Mouse (Mus musculus) embryonic facial prominence, embryonic 13.5 days (tissue): ENCODE measurements around the gene Cfap161. TPM values are rescaled to one million over a fixed set of nuclear protein-coding genes. Genes with fewer than 3 reads are reported as not detected.

Source experiments
- ATAC-seq: fragments of 200-750 bp; cut with Nextera tagmentation; 2 replicates; pipeline ENCODE4 v1.8.0; 2017; ENCODE audit warnings: low read depth; ENCODE audit not compliant: insufficient number of reproducible peaks, insufficient read depth, low FRiP score, low TSS enrichment
- H3K27ac ChIP-seq: fragments of 300-500 bp; sonication (generic); 2 replicates; pipeline ENCODE4 v1.5.1; 2015; ENCODE audit warnings: moderate library complexity, mild to moderate bottlenecking, inconsistent platforms
- H3K27me3 ChIP-seq: fragments of 300-500 bp; sonication (generic); 2 replicates; pipeline ENCODE4 v1.6.1; 2015; ENCODE audit warnings: mild to moderate bottlenecking, inconsistent platforms
- H3K36me3 ChIP-seq: fragments of 300-500 bp; sonication (generic); 2 replicates; pipeline ENCODE4 v1.6.1; 2015; ENCODE audit warnings: mild to moderate bottlenecking, inconsistent platforms
- H3K4me1 ChIP-seq: fragments of 300-500 bp; sonication (generic); 2 replicates; pipeline ENCODE4 v1.6.1; 2015; ENCODE audit warnings: inconsistent platforms
- H3K4me2 ChIP-seq: fragments of 300-500 bp; sonication (generic); 2 replicates; pipeline ENCODE4 v1.6.1; 2015; ENCODE audit warnings: moderate library complexity, mild to moderate bottlenecking, inconsistent platforms
- H3K4me3 ChIP-seq: fragments of 300-500 bp; sonication (generic); 2 replicates; pipeline ENCODE4 v1.5.1; 2015; ENCODE audit warnings: mild to moderate bottlenecking, inconsistent platforms
- H3K9ac ChIP-seq: fragments of 300-500 bp; sonication (generic); 2 replicates; pipeline ENCODE4 v1.6.1; 2015; ENCODE audit warnings: mild to moderate bottlenecking, inconsistent platforms
- H3K9me3 ChIP-seq: fragments of 300-500 bp; sonication (generic); 2 replicates; pipeline ENCODE4 v1.6.1; 2016; ENCODE audit warnings: inconsistent platforms
- WGBS: fragments of 180-500 bp; shearing (Covaris S2); methylation state at CpG from one replicate; pipeline ENCODE4 v1.1.7; 2015; ENCODE audit warnings: mixed read lengths; 5-methylcytosine and 5-hydroxymethylcytosine counted together
- polyA plus RNA-seq: library from polyadenylated mRNA; unstranded; fragments of >200 nt; fragmentation: Nextera tagmentation; extraction: Ambion mirVana; gene quantifications from 2 replicates; pipeline ENCODE4 v1.2.1, GENCODE M21; 2015

Cfap161 gene
- polyA plus RNA-seq, 1 experiment from 2014 or later: 0.41 TPM

GRCm38 (mm10) chr7:83737914-83738490 lies 56.7 kb downstream of the Cfap161 start:
- 50% methylated on average over 6 of the region's 6 CpGs for whole genome bisulfite sequencing
- no peak for ATAC-seq
- Histone ChIP-seq H3K27me3 (no peaks in the 10 kb centered on the region), H3K36me3 (no peaks in the 10 kb centered on the region), H3K4me1 (peaks cover 35% of the 10 kb centered on the region), H3K9me3 (no peaks in the 10 kb centered on the region), H3K27ac (peak overlapping the region; percentile 62), H3K4me2 (no peak overlapping the region), H3K9ac (no peak overlapping the region), H3K4me3 (no peak overlapping the region)

- no peaks in the 10 kb centered on the region for H3K36me3 ChIP-seq
- H3K27ac ChIP-seq: no peak overlapping the region
- no peaks in the 10 kb centered on the region for H3K9me3 ChIP-seq
- no peak for ATAC-seq
- no peak overlapping the region for H3K9ac ChIP-seq
- H3K4me2 ChIP-seq: no peak overlapping the region
- H3K4me3 ChIP-seq: no peak overlapping the region
- H3K27me3 ChIP-seq: no peaks in the 10 kb centered on the region
- 79% methylated on average over 6 of the region's 6 CpGs for WGBS
- H3K4me1 ChIP-seq: peaks cover 28% of the 10 kb centered on the region
Measured at GRCm38 (mm10) chr7:83736341-83737115, 58.2 kb downstream of the Cfap161 start.

GRCm38 (mm10) chr7:83735108-83735781 lies 59.4 kb downstream of the Cfap161 start:
- H3K4me1 ChIP-seq: peaks cover 25% of the 10 kb centered on the region
- no peak overlapping the region for H3K9ac ChIP-seq
- H3K4me3 ChIP-seq: no peak overlapping the region
- 84% methylated on average over 7 of the region's 7 CpGs for WGBS
- no peak overlapping the region for H3K27ac ChIP-seq
- no peak for ATAC-seq
- H3K9me3 ChIP-seq: no peaks in the 10 kb centered on the region
- H3K4me2 ChIP-seq: no peak overlapping the region
- H3K36me3 ChIP-seq: no peaks in the 10 kb centered on the region
- H3K27me3 ChIP-seq: no peaks in the 10 kb centered on the region

- no peaks in the 10 kb centered on the region for H3K36me3 ChIP-seq
- peaks cover 20% of the 10 kb centered on the region for H3K4me1 ChIP-seq
- no peak for ATAC-seq
- H3K9me3 ChIP-seq: no peaks in the 10 kb centered on the region
- no peak overlapping the region for H3K4me3 ChIP-seq
- no peak overlapping the region for H3K27ac ChIP-seq
- WGBS: 63% methylated on average over 6 of the region's 6 CpGs
- no peaks in the 10 kb centered on the region for H3K27me3 ChIP-seq
- no peak overlapping the region for H3K9ac ChIP-seq
- H3K4me2 ChIP-seq: no peak overlapping the region
Measured at GRCm38 (mm10) chr7:83734671-83735082, 60.0 kb downstream of the Cfap161 start.

- Histone ChIP-seq H3K27me3 (no peaks in the 10 kb centered on the region), H3K27ac (no peak overlapping the region), H3K9ac (no peak overlapping the region), H3K36me3 (no peaks in the 10 kb centered on the region), H3K4me3 (no peak overlapping the region), H3K4me1 (peaks cover 15% of the 10 kb centered on the region), H3K9me3 (no peaks in the 10 kb centered on the region), H3K4me2 (no peak overlapping the region)
- WGBS: 91% methylated on average over 3 of the region's 3 CpGs
- ATAC-seq: no peak
Measured at GRCm38 (mm10) chr7:83734246-83734645, 60.4 kb downstream of the Cfap161 start.

- no peak overlapping the region for H3K9ac ChIP-seq
- H3K4me2 ChIP-seq: no peak overlapping the region
- WGBS: 93% methylated on average over 3 of the region's 3 CpGs
- H3K27me3 ChIP-seq: no peaks in the 10 kb centered on the region
- H3K4me1 ChIP-seq: peaks cover 1% of the 10 kb centered on the region
- no peak overlapping the region for H3K27ac ChIP-seq
- no peak for ATAC-seq
- H3K4me3 ChIP-seq: no peak overlapping the region
- no peaks in the 10 kb centered on the region for H3K36me3 ChIP-seq
- H3K9me3 ChIP-seq: no peaks in the 10 kb centered on the region
Measured at GRCm38 (mm10) chr7:83732781-83733180, 61.9 kb downstream of the Cfap161 start.

GRCm38 (mm10) chr7:83731961-83732666 lies 62.6 kb downstream of the Cfap161 start:
- Histone ChIP-seq H3K36me3 (no peaks in the 10 kb centered on the region), H3K27ac (no peak overlapping the region), H3K4me1 (0 out of 2 replicates have a peak, but pooled peaks cover 3% of the 10 kb centered on the region), H3K9me3 (no peaks in the 10 kb centered on the region), H3K4me2 (no peak overlapping the region), H3K9ac (no peak overlapping the region), H3K4me3 (no peak overlapping the region), H3K27me3 (no peaks in the 10 kb centered on the region)
- no peak for ATAC-seq
- 79% methylated on average over 15 of the region's 15 CpGs for WGBS

- ATAC-seq: no peak
- H3K4me2 ChIP-seq: no peak overlapping the region
- no peaks in the 10 kb centered on the region for H3K27me3 ChIP-seq
- H3K27ac ChIP-seq: no peak overlapping the region
- H3K9ac ChIP-seq: no peak overlapping the region
- no peaks in the 10 kb centered on the region for H3K36me3 ChIP-seq
- H3K9me3 ChIP-seq: no peaks in the 10 kb centered on the region
- 78% methylated on average over 6 of the region's 6 CpGs for WGBS
- peaks cover 11% of the 10 kb centered on the region for H3K4me1 ChIP-seq
- no peak overlapping the region for H3K4me3 ChIP-seq
Measured at GRCm38 (mm10) chr7:83731297-83731696, 63.4 kb downstream of the Cfap161 start.

GRCm38 (mm10) chr7:83726936-83727632 lies 67.6 kb downstream of the Cfap161 start:
- no peak overlapping the region for H3K9ac ChIP-seq
- H3K9me3 ChIP-seq: no peaks in the 10 kb centered on the region
- no peaks in the 10 kb centered on the region for H3K36me3 ChIP-seq
- H3K27ac ChIP-seq: 0 out of 2 replicates have a peak overlapping the region, but pooled peaks have one; percentile 3
- H3K4me3 ChIP-seq: no peak overlapping the region
- no peak overlapping the region for H3K4me2 ChIP-seq
- peaks cover 22% of the 10 kb centered on the region for H3K4me1 ChIP-seq
- WGBS: 33% methylated on average over 5 of the region's 5 CpGs
- H3K27me3 ChIP-seq: no peaks in the 10 kb centered on the region
- ATAC-seq: no peak

GRCm38 (mm10) chr7:83725801-83726200 lies 68.9 kb downstream of the Cfap161 start:
- Histone ChIP-seq H3K4me3 (no peak overlapping the region), H3K9me3 (no peaks in the 10 kb centered on the region), H3K27ac (peak overlapping the region; percentile 55; the same call in 1 of the 2 replicates), H3K27me3 (no peaks in the 10 kb centered on the region), H3K4me2 (no peak overlapping the region), H3K36me3 (no peaks in the 10 kb centered on the region), H3K4me1 (peaks cover 22% of the 10 kb centered on the region), H3K9ac (no peak overlapping the region)
- ATAC-seq: no peak

GRCm38 (mm10) chr7:83724541-83724940 lies 70.1 kb downstream of the Cfap161 start:
- ATAC-seq: no peak
- no peaks in the 10 kb centered on the region for H3K27me3 ChIP-seq
- 27% methylated on average over 2 of the region's 2 CpGs for WGBS

More at GRCm38 (mm10) chr7:83724541-83724940, 70.1 kb downstream of the Cfap161 start:
- no peak overlapping the region for H3K27ac ChIP-seq
- H3K36me3 ChIP-seq: no peaks in the 10 kb centered on the region
- H3K9me3 ChIP-seq: no peaks in the 10 kb centered on the region
- no peak overlapping the region for H3K4me3 ChIP-seq
- H3K4me1 ChIP-seq: peaks cover 28% of the 10 kb centered on the region
- H3K4me2 ChIP-seq: no peak overlapping the region
- no peak overlapping the region for H3K9ac ChIP-seq
